Mouse (Mus musculus) G1E (cell line): ENCODE measurements at regions not wholly inside any gene's neighbourhood (a gene's known extent, or its start where the extent isn't known, plus 50 kb on each side); places are given as distances from the start of the nearest gene placed in this dataset.

ENCODE experiments used
- CTCF ChIP-seq: IDR thresholded peaks from 2 replicates; pipeline ENCODE4 v1.5.1; 2012; ENCODE audit warnings: low read depth, low read length, inconsistent platforms, mixed read lengths
- GATA1 ChIP-seq: IDR thresholded peaks from 2 replicates; pipeline ENCODE4 v1.6.1; 2012; ENCODE audit warnings: borderline replicate concordance, low read length, inconsistent platforms, mixed read lengths
- GATA2 ChIP-seq: IDR thresholded peaks from 2 replicates; pipeline ENCODE4 v1.6.1; 2012; ENCODE audit warnings: low read depth, low read length, inconsistent platforms, borderline replicate concordance

GRCm38 (mm10) chr1:43394035-43394434 lies 50.3 kb upstream of the Nck2 start:
- TF ChIP-seq GATA2 (no peak), CTCF (no peak), GATA1 (no peak)
